Mouse (Mus musculus) lung, postnatal 0 days (tissue): ENCODE results near the gene Rbm20.

ENCODE experiments used
- CTCF ChIP-seq: IDR thresholded peaks from 2 replicates; pipeline ENCODE4 v1.5.1; 2016; ENCODE audit warnings: antibody characterized with exemption, mild to moderate bottlenecking
- EP300 ChIP-seq: IDR thresholded peaks from 2 replicates; pipeline ENCODE4 v1.6.1; 2016; ENCODE audit warnings: antibody characterized with exemption, mild to moderate bottlenecking, control low read depth

DNA sequence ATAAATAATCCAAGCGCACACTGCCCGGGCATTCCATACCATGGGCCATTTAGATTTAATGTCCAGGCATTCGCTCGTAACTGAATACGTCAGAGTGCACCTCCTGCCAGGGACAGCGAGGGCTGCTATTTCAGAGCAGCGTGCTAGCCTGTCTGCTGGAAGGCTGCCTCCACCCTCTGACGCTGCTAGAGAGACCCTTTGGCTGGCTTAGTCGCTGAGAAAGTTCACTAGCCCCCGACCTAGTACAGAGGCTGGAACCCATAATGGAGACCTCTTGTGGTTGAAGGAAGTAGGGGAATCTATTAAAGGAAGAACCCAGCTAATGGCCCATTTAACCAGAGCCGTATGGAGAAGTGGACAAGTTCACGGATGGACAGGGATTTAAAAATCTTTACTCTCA lies 49.2 kb downstream of the Rbm20 start:
- TF ChIP-seq EP300 (no peak), CTCF (peak; percentile 32)
